Mouse (Mus musculus): ENCODE results near the gene Gm16368. TPM values are rescaled to one million over a fixed set of nuclear protein-coding genes. Genes with fewer than 3 reads are reported as not detected.

The Gm16368 gene
- polyA plus RNA-seq (2012; rRNA removed; ENCODE audit: low replicate concordance) = not detected in 2 replicates

GRCm38 (mm10) chr12:88083397-88083796 lies at the start of gene Gm16368:
Gene Gm16368 (plus strand): TSS chr12:88083697.

Other genes starting within 250 kb of the Gm16368 start
- gene Gm2001, start 241.4 kb upstream of the Gm16368 start, polyA plus RNA-seq (2012; rRNA removed; ENCODE audit: low replicate concordance) = not detected in 2 replicates
- gene Gm2016, start 209.6 kb upstream of the Gm16368 start, polyA plus RNA-seq (2012; rRNA removed; ENCODE audit: low replicate concordance) = not detected in 2 replicates
- not detected in 2 replicates for gene Gm2022, start 188.3 kb upstream of the Gm16368 start, polyA plus RNA-seq (2012; rRNA removed; ENCODE audit: low replicate concordance)
- not detected in 2 replicates for gene Gm2035, start 163.8 kb upstream of the Gm16368 start, polyA plus RNA-seq (2012; rRNA removed; ENCODE audit: low replicate concordance)
- not detected in 2 replicates for gene Gm2042, start 129.6 kb upstream of the Gm16368 start, polyA plus RNA-seq (2012; rRNA removed; ENCODE audit: low replicate concordance)
- gene Gm2075, start 71.8 kb upstream of the Gm16368 start, polyA plus RNA-seq (2012; rRNA removed; ENCODE audit: low replicate concordance) = not detected in 2 replicates
- not detected in 2 replicates for gene Gm6803, start 64.9 kb upstream of the Gm16368 start, polyA plus RNA-seq (2012; rRNA removed; ENCODE audit: low replicate concordance)
- gene Gm2056, start 56.7 kb upstream of the Gm16368 start, polyA plus RNA-seq (2012; rRNA removed; ENCODE audit: low replicate concordance) = not detected in 2 replicates
- not detected in 2 replicates for gene Gm10436, start 98.4 kb downstream of the Gm16368 start, polyA plus RNA-seq (2012; rRNA removed; ENCODE audit: low replicate concordance)
- not detected in 2 replicates for gene Gm8332, start 166.4 kb downstream of the Gm16368 start, polyA plus RNA-seq (2012; rRNA removed; ENCODE audit: low replicate concordance)
- not detected in 2 replicates for gene Gm5662, start 190.8 kb downstream of the Gm16368 start, polyA plus RNA-seq (2012; rRNA removed; ENCODE audit: low replicate concordance)
- gene Gm5039, start 240.3 kb downstream of the Gm16368 start, polyA plus RNA-seq (2012; rRNA removed; ENCODE audit: low replicate concordance) = not detected in 2 replicates

Data from mammary gland, adult 2 months (tissue).